Mouse (Mus musculus) MEL (cell line): ENCODE results near the gene Hist2h2ac. TPM values are rescaled to one million over a fixed set of nuclear protein-coding genes. Genes with fewer than 3 reads are reported as not detected.
A peak's percentile ranks its signal among the peaks of the same experiment; 100 is the strongest.
"Not testable (repeated sequence)": the region's sequence is repeated elsewhere in the genome, so short reads cannot be mapped to it uniquely, and the experiment has no call there.

Source experiments
- DNase-seq: peaks from one replicate; pipeline ENCODE4 v3.0.0; 2011; ENCODE audit warnings: low read depth, low spot score
- H3K27ac ChIP-seq: 2 replicates; pipeline ENCODE4 v1.5.1; 2012; ENCODE audit warnings: low read depth, mild to moderate bottlenecking, control low read depth, low read length, moderate library complexity; ENCODE audit not compliant: control insufficient read depth
- H3K27me3 ChIP-seq, 2 experiments: fragments of 150-350 bp in 1 of 2; sonication (generic) in 1 of 2; 2 replicates each; pipeline ENCODE4 v1.6.1; 2012; ENCODE audit warnings: low read length in 2 of 2, mild to moderate bottlenecking in 2 of 2, improper control_type of control experiment in 1 of 2, moderate library complexity in 1 of 2; ENCODE audit not compliant: insufficient read depth in 2 of 2, control insufficient read depth in 1 of 2
- H3K36me3 ChIP-seq, 2 experiments: 2 replicates each; pipeline ENCODE4 v1.6.1; 2012 to 2014; ENCODE audit warnings: low read length in 2 of 2, improper control_type of control experiment in 1 of 2, inconsistent platforms in 1 of 2, mild to moderate bottlenecking in 1 of 2; ENCODE audit not compliant: insufficient read depth in 2 of 2, control insufficient read depth in 1 of 2
- H3K4me1 ChIP-seq, 2 experiments: fragments of 150-350 bp in 1 of 2; sonication (generic) in 1 of 2; 2 replicates each; pipeline ENCODE4 v1.6.1; 2012; ENCODE audit warnings: low read length in 2 of 2, improper control_type of control experiment in 1 of 2, mild to moderate bottlenecking in 1 of 2; ENCODE audit not compliant: insufficient read depth in 2 of 2, control insufficient read depth in 1 of 2
- H3K4me3 ChIP-seq, 2 experiments: fragments of 150-350 bp in 1 of 2; sonication (generic) in 1 of 2; 2 replicates each; pipeline ENCODE4 v1.5.1; 2012; ENCODE audit warnings: low read depth in 2 of 2, low read length in 2 of 2, mild to moderate bottlenecking in 2 of 2, moderate library complexity in 2 of 2, control low read depth in 1 of 2, improper control_type of control experiment in 1 of 2; ENCODE audit not compliant: control insufficient read depth in 1 of 2, insufficient read depth in 1 of 2
- H3K79me2 ChIP-seq: 2 replicates; pipeline ENCODE4 v1.6.1; 2012; ENCODE audit warnings: mild to moderate bottlenecking, low read length, moderate library complexity; ENCODE audit not compliant: control insufficient read depth, poor library complexity, insufficient read depth
- H3K9ac ChIP-seq: 2 replicates; pipeline ENCODE4 v1.6.1; 2012; ENCODE audit warnings: low read depth, mild to moderate bottlenecking, control low read depth, low read length, moderate library complexity; ENCODE audit not compliant: control insufficient read depth, poor library complexity, severe bottlenecking
- H3K9me3 ChIP-seq: fragments of 150-350 bp; sonication (generic); replicated peaks from 2 replicates; pipeline ENCODE4 v1.6.1; 2012; ENCODE audit warnings: mild to moderate bottlenecking, low read length, improper control_type of control experiment, moderate library complexity; ENCODE audit not compliant: insufficient read depth
- ELF1 ChIP-seq: IDR thresholded peaks from 2 replicates; pipeline ENCODE4 v1.6.1; 2014; ENCODE audit warnings: low read depth, mild to moderate bottlenecking, inconsistent platforms, low read length, improper control_type of control experiment, moderate library complexity
- HCFC1 ChIP-seq: IDR thresholded peaks from 2 replicates; pipeline ENCODE4 v1.6.1; 2012; ENCODE audit warnings: low read depth, mild to moderate bottlenecking, inconsistent platforms, low read length, improper control_type of control experiment, moderate library complexity
- NELFE ChIP-seq: IDR thresholded peaks from 2 replicates; pipeline ENCODE4 v1.6.1; 2011; ENCODE audit warnings: low read depth, low read length, improper control_type of control experiment
- POLR2A ChIP-seq, 2 experiments: IDR thresholded peaks; 2 replicates each; pipeline ENCODE4 v1.6.1; 2011 to 2012; ENCODE audit warnings: low read length in 2 of 2, mild to moderate bottlenecking in 2 of 2, control low read depth in 1 of 2, improper control_type of control experiment in 1 of 2, low read depth in 1 of 2, moderate library complexity in 1 of 2; ENCODE audit not compliant: control insufficient read depth in 1 of 2, insufficient read depth in 1 of 2, poor library complexity in 1 of 2
- POLR2AphosphoS2 ChIP-seq: IDR thresholded peaks from 2 replicates; pipeline ENCODE4 v1.6.1; 2011; ENCODE audit warnings: low read length, improper control_type of control experiment
- POLR2AphosphoS5 ChIP-seq: IDR thresholded peaks from 2 replicates; pipeline ENCODE4 v1.6.1; 2012; ENCODE audit warnings: low read depth, borderline replicate concordance, mild to moderate bottlenecking, inconsistent platforms, low read length, moderate library complexity, mixed read lengths
- SMC3 ChIP-seq: IDR thresholded peaks from 2 replicates; pipeline ENCODE4 v1.6.1; 2011; ENCODE audit warnings: low read depth, low read length, improper control_type of control experiment
- TCF12 ChIP-seq: IDR thresholded peaks from 2 replicates; pipeline ENCODE4 v1.6.1; 2014; ENCODE audit warnings: low read depth, mild to moderate bottlenecking, inconsistent platforms, low read length, improper control_type of control experiment, moderate library complexity
- ZNF384 ChIP-seq: IDR thresholded peaks from 2 replicates; pipeline ENCODE4 v1.6.1; 2012; ENCODE audit warnings: low read depth, mild to moderate bottlenecking, inconsistent platforms, low read length, improper control_type of control experiment
- polyA plus RNA-seq, 2 experiments: library from polyadenylated mRNA; stranded (reverse) in 1 of 2; unstranded in 1 of 2; fragments of >175 nt in 1 of 2; fragments of >200 nt in 1 of 2; gene quantifications; 2 replicates each; pipeline versions ENCODE4 v1.2.1 to v1.2.4; 2012; ENCODE audit warnings: low replicate concordance in 2 of 2, low read depth in 1 of 2; ENCODE audit not compliant: insufficient read length in 2 of 2, insufficient read depth in 1 of 2, missing spikeins in 1 of 2
- total RNA-seq: library from RNA; depleted of rRNA; stranded (reverse); fragments of 300-350 nt; gene quantifications from 2 replicates; pipeline ENCODE4 v1.2.3, GENCODE M21; 2012

Hist2h2ac gene
- total and polyA plus RNA-seq, 3 experiments = 4.8 to 2,824 TPM; not detected in 1

GRCm38 (mm10) chr3:96249034-96249345 lies 28.3 kb upstream of the Hist2h2ac start:
- H3K9me3 ChIP-seq = no peaks in the 10 kb centered on the region
- no peak overlapping the region for H3K4me3 ChIP-seq
- peaks cover 6 to 23% of the 10 kb centered on the region in 2 experiments for H3K4me1 ChIP-seq
- H3K9ac ChIP-seq = no peak overlapping the region
- peaks cover 2% of the 10 kb centered on the region; the same call in 1 of the 2 replicates for H3K79me2 ChIP-seq
- H3K27me3 ChIP-seq = no peaks in the 10 kb centered on the region
- H3K36me3 ChIP-seq = peaks cover 0 to 43% of the 10 kb centered on the region in 2 experiments; a peak in 2 of 4 replicates
- TF ChIP-seq POLR2AphosphoS5 = 0 out of 2 replicates have a peak, but pooled peaks have one; percentile 18
- no peak for TF ChIP-seq NELFE
- TF ChIP-seq POLR2AphosphoS2 = no peak
- TF ChIP-seq, all 39 proteins: peak for 1
- no peak overlapping the region for H3K27ac ChIP-seq
- no peak for DNase-seq

- Histone ChIP-seq H3K36me3 (peaks cover 0 to 44% of the 10 kb centered on the region in 2 experiments; a peak in 2 of 4 replicates), H3K9ac (peak overlapping the region; percentile 92), H3K27ac (peak overlapping the region; percentile 35), H3K27me3 (no peaks in the 10 kb centered on the region), H3K9me3 (no peaks in the 10 kb centered on the region), H3K4me3 (peak overlapping the region; percentile 3 to 4), H3K4me1 (peaks cover 11 to 23% of the 10 kb centered on the region in 2 experiments), H3K79me2 (peaks cover 2% of the 10 kb centered on the region; the same call in 1 of the 2 replicates)
- TF ChIP-seq ELF1 (no peak), ZNF384 (no peak), SMC3 (no peak), TCF12 (no peak)
- peak; percentile 86 for DNase-seq
Measured at GRCm38 (mm10) chr3:96248141-96249033, 27.7 kb upstream of the Hist2h2ac start.

- no peaks in the 10 kb centered on the region for H3K27me3 ChIP-seq
- DNase-seq = peak; percentile 91
- H3K36me3 ChIP-seq = peaks cover 0 to 48% of the 10 kb centered on the region in 2 experiments; a peak in 2 of 4 replicates
- TF ChIP-seq HCFC1 = no peak
- TF ChIP-seq POLR2A (IDR thresholded peaks at IDR 0.05; ENCODE audit: control insufficient read depth in 1 of 2, insufficient read depth in 1 of 2, low read depth in 1 of 2, low read length in 2 of 2, poor library complexity in 1 of 2) = peak in 1 of 2 experiments; percentile 80; a peak in 2 of 4 replicates
- peak; percentile 72; the same call in 1 of the 2 replicates for TF ChIP-seq POLR2AphosphoS5
- peak overlapping the region; percentile 97 for H3K27ac ChIP-seq
- peaks cover 2% of the 10 kb centered on the region for H3K79me2 ChIP-seq
- peak overlapping the region; percentile 3 to 63 for H3K4me3 ChIP-seq
- H3K9me3 ChIP-seq = no peaks in the 10 kb centered on the region
- peak overlapping the region; percentile 92 for H3K9ac ChIP-seq
- peaks cover 13 to 25% of the 10 kb centered on the region in 2 experiments for H3K4me1 ChIP-seq
Measured at GRCm38 (mm10) chr3:96247356-96248140, 26.9 kb upstream of the Hist2h2ac start.

- Histone ChIP-seq H3K9ac (peak within 1 kb of the TSS; percentile 92), H3K4me1 (peaks cover 13 to 34% of the 10 kb centered on the region in 2 experiments), H3K27ac (peak within 1 kb of the TSS; percentile 97), H3K4me3 (peak within 1 kb of the TSS; percentile 3 to 63), H3K36me3 (peaks cover 0 to 55% of the 10 kb centered on the region in 2 experiments; a peak in 2 of 4 replicates)
- not testable (repeated sequence) for H3K79me2 ChIP-seq, DNase-seq, H3K27me3 ChIP-seq, H3K9me3 ChIP-seq
Measured at GRCm38 (mm10) chr3:96246427-96246856, 25.8 kb upstream of the Hist2h2ac start, which contains the start of gene Hist2h3c1. Hist2h3c1 (plus strand) TSS chr3:96246685.
